Mouse (Mus musculus): ENCODE results near the gene Aldoc. TPM values are rescaled to one million over a fixed set of nuclear protein-coding genes. Genes with fewer than 3 reads are reported as not detected.

Gene Aldoc
- polyA plus RNA-seq, 1 experiment from 2014 or later: 6.4 TPM

DNA sequence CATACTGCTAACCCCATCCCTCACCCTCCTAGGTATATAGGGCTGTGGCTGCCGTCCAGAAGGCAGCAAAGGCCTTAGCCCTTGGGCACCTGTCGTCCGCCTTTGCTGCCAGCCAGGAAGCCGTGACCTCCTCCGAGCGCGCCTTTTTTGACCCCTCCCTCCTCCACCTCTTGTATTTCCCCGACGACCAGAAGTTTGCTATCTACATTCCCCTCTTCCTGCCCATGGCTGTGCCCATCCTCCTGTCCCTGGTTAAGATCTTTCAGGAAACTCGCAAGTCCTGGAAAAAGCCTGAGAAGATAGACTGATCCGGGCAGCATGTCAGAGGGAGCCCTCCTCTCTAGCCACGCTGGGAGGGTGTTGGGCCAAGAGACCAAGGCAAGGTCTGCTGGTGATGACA is 18.9 kb downstream of the Aldoc start:
- no peak for ATAC-seq (replicated peaks; ENCODE audit: low FRiP score)
- H3K36me3 ChIP-seq: peaks cover 40% of the 10 kb centered on the region
- no peaks in the 10 kb centered on the region for H3K27me3 ChIP-seq
- 74% methylated on average over 12 of the region's 12 CpGs for WGBS
- no peak overlapping the region for H3K9ac ChIP-seq
- no peak overlapping the region for H3K4me2 ChIP-seq
- no peaks in the 10 kb centered on the region for H3K9me3 ChIP-seq (replicated peaks)
- H3K4me3 ChIP-seq (replicated peaks): no peak overlapping the region
- peaks cover 35% of the 10 kb centered on the region for H3K4me1 ChIP-seq
- no peak overlapping the region for H3K27ac ChIP-seq

DNA sequence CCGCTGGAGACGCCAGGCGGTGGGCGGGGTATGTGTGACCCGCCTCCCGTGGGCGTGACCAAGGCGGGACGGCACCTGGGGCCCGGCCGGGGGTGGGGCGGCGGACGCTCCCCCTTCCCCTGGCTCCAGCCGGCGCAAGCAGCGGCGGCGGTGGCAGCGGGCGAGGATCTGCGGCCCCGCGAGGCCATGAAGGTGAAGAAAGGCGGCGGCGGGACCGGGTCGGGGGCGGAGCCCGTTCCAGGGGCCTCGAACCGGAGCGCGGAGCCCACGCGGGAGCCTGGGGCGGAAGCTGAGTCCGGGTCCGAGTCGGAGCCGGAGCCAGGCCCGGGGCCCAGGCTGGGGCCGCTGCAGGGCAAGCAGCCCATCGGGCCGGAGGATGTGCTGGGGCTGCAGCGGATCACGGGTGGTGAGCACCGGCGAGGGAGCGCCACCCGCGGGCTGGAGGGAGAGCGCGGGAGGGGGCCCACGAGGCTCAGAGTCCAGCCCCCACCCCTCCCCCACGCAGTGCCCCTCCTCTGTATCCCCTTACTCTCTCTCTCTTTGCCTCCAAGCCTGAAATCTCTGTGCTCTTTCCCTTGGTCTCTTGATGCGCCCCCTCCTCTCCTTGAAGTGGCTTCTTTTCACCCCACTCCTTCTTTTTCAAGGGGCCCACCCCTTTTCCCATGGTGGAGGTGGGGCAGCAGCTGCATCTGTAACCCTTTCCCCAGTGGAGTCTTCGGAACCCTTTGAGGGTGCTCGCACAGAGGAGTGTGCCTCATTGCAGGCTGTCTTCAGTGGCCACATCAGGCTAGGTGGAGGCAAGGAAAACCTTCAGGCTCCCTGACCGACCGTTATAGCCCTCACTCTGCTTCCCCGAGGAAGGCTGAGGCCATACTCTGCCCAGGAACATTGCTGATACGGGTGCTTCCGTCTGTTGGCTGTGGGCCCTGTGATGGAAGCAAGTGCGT is 20.9 kb downstream of the Aldoc start, which contains the start of gene Unc119:
TSS of gene Unc119 (plus strand) at position 102 of the 947 bp plus-strand sequence.
- H3K27ac ChIP-seq: peak within 1 kb of the TSS; percentile 88
- H3K4me1 ChIP-seq: peaks cover 38% of the 10 kb centered on the region
- no peaks in the 10 kb centered on the region for H3K27me3 ChIP-seq
- H3K9me3 ChIP-seq (replicated peaks): no peaks in the 10 kb centered on the region
- ATAC-seq (replicated peaks; ENCODE audit: low FRiP score): peak; percentile 84
- H3K4me3 ChIP-seq (replicated peaks): peak within 1 kb of the TSS; percentile 96
- H3K9ac ChIP-seq: peak within 1 kb of the TSS; percentile 88
- WGBS: under 1% methylated on average over 60 of the region's 66 CpGs
- peaks cover 33% of the 10 kb centered on the region for H3K36me3 ChIP-seq
- H3K4me2 ChIP-seq: peak within 1 kb of the TSS; percentile 96

DNA sequence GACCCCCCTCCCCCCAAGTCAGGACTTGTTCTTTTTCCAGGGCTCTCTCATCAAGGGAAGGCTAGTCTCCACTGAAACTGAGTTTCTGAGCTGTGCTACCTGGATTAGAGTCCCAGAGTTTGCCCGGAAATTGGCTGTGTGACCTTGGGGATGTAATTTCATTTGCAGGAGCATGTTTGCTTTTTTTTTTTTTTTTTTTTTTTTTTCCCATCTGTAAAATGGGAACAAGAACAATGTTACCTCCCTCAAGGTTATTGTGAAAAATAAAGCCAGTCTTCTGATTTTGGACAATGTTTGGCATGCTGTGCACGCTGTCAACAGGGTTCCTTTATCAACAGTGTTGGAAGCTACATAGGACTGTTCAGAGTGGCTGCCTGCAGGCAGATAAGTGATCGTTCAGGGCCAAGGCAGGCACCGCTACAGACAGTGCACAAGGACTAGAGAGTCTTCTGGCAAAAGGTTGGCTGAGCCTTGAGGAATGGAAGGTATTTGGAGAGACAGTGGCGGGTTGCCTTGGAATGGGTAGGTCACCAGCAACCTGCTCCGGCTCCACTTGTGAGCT is 21.6 kb downstream of the Aldoc start:
- Histone ChIP-seq H3K9ac (peak overlapping the region; percentile 88; the same call in 1 of the 2 replicates), H3K9me3 (replicated peaks) (no peaks in the 10 kb centered on the region), H3K36me3 (peaks cover 28% of the 10 kb centered on the region), H3K4me3 (replicated peaks) (peak overlapping the region; percentile 96), H3K4me2 (peak overlapping the region; percentile 96), H3K4me1 (peaks cover 38% of the 10 kb centered on the region), H3K27me3 (no peaks in the 10 kb centered on the region), H3K27ac (peak overlapping the region; percentile 88)
- ATAC-seq (replicated peaks; ENCODE audit: low FRiP score): no peak
- WGBS: 73% methylated on average over 6 of the region's 6 CpGs

DNA sequence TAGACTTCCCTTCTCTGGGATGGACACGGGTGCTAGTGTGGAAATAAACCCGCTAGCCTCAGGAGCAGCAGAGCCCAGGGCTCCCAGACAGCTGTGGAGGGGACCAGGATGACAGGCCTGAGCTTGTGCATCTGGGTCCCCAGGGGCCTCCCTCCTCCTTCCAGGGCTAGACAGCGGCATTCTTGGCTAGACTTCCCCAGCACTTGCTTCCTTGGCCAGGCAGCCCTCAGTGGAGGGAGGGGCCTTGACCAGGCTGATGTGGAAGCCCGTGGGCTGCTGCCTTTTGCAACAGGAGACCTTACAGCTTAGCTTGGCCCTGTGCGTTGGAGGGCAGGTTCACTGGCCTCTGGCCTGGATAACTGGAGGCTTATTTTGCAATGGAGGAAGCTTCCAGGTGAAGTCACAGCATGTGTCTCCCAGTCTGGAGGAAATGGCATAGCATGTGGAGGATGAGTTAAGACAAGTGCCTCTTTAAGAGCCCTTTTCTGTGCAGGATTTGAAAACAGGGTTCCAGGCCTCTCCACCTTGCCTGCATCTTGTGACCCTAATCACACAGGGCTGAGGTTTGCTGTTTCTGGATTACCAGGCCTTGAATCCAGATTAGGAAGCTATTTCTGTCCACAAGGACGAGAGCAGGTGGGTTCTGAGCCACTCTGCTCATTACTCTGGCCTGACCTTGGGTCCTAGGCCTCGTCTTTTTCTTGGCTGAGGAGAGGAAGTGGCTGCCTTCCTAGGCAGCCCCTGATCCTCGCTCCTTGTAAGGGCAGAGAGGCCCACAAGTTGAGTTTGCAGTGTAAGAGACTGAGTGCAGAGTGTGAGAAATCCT is 22.3 kb downstream of the Aldoc start:
- Histone ChIP-seq H3K9ac (0 out of 2 replicates have a peak overlapping the region, but pooled peaks have one; percentile 9), H3K4me1 (peaks cover 38% of the 10 kb centered on the region), H3K4me2 (peak overlapping the region; percentile 96), H3K4me3 (replicated peaks) (peak overlapping the region; percentile 96; the same call in 1 of the 2 replicates), H3K9me3 (replicated peaks) (no peaks in the 10 kb centered on the region), H3K36me3 (peaks cover 22% of the 10 kb centered on the region), H3K27me3 (no peaks in the 10 kb centered on the region), H3K27ac (peak overlapping the region; percentile 34)
- ATAC-seq (replicated peaks; ENCODE audit: low FRiP score): no peak
- WGBS: 49% methylated on average over 8 of the region's 8 CpGs

DNA sequence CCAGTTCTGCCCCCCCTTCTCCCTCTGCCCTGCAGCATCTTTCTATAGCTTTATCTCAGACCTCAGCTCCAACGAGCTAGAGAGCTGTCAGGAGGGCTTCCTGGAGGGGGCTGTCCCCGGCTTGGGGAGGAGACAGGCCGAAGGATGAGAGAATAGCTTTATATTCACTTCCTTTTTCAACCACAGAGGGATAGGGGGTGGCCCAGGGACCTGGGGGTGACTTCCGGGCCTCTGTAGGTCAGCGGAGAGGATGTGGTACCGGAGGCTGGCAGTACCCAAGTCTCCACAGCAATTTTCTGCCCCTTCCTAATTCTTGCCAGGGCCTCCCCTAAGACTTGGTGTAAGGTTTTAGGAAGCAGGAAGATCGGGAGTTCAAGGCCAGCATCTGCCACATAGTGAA is 23.0 kb downstream of the Aldoc start:
- H3K4me1 ChIP-seq: peaks cover 38% of the 10 kb centered on the region
- H3K4me3 ChIP-seq (replicated peaks): no peak overlapping the region
- H3K27ac ChIP-seq: no peak overlapping the region
- H3K27me3 ChIP-seq: no peaks in the 10 kb centered on the region
- no peak overlapping the region for H3K4me2 ChIP-seq
- no peaks in the 10 kb centered on the region for H3K9me3 ChIP-seq (replicated peaks)
- peaks cover 15% of the 10 kb centered on the region for H3K36me3 ChIP-seq
- H3K9ac ChIP-seq: 0 out of 2 replicates have a peak overlapping the region, but pooled peaks have one; percentile 9
- 81% methylated on average over 7 of the region's 7 CpGs for WGBS
- no peak for ATAC-seq (replicated peaks; ENCODE audit: low FRiP score)

DNA sequence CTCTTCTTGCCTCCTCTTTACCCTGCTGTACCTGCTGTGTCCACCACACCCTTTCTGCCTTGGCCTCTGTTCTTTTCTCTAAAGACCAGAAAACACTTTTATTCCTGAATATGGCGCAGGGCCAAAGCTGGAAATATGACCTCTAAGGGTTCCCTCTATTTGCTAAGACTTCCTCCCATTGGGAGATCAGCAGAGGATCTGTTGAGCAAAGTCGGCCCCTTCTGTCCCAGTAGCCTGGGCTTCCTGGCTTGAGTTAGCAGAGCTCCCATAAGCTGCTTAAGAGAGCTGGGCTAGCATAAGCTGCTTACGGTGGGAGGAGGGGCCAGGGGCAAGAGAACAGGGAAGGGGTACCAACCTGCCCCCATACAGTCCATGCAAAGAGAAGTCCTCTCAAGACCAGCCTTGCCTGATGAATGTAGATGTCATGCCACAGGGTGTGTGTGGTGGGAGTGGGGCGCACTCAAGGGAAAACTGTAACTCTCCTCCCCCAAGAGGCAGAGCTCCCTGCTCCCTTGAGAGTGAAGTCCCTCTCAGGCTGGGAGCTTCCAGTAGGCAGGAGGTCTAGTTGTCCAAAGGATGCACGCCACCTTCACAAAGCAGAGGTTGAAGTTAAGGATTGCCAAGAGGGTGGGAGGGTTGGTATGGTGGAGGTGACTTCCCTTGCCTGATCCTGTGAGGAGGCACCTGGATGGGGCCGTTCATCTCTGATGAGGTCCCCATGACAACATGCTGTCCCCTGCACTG is 23.7 kb downstream of the Aldoc start:
- Histone ChIP-seq H3K4me3 (replicated peaks) (no peak overlapping the region), H3K36me3 (peaks cover 11% of the 10 kb centered on the region), H3K27ac (peak overlapping the region; percentile 11; the same call in 1 of the 2 replicates)

DNA sequence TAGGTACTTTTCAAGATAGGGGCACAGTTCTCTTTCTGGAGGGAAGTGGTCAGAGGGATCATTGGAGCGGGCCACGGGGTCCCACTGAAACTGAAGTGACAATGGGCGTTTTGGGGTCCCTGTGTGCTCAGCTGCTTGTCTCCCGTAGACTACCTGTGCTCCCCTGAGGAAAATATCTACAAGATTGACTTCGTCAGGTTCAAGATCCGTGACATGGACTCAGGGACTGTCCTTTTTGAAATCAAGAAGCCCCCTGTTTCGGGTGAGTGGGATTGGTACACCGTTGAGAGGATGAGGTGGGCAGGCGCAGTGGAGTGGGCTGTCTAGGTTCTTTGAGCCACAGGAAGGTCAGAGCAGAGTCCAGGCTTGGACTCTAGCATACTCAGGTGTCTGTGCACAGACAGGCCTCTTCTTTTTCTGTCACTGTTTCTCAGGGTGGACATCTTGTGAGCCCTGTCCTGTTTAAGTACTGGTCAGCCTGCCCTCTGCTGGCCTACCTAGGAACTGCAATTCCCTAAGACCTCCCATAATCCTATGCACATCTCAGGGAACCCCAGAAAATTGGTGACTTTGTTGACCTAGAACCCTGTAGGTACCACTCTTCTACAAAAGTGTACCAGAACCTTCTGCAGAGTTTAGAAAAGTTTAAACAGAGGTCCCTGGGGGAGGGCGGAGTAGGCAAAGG is 24.4 kb downstream of the Aldoc start:
- 87% methylated on average over 10 of the region's 10 CpGs for WGBS
- H3K9me3 ChIP-seq (replicated peaks): no peaks in the 10 kb centered on the region
- peaks cover 38% of the 10 kb centered on the region for H3K4me1 ChIP-seq
- no peak overlapping the region for H3K4me2 ChIP-seq
- H3K9ac ChIP-seq: no peak overlapping the region
- no peak overlapping the region; the same call in 1 of the 2 replicates for H3K27ac ChIP-seq
- ATAC-seq (replicated peaks; ENCODE audit: low FRiP score): no peak
- peaks cover 11% of the 10 kb centered on the region for H3K36me3 ChIP-seq
- no peak overlapping the region for H3K4me3 ChIP-seq (replicated peaks)
- no peaks in the 10 kb centered on the region for H3K27me3 ChIP-seq

More for the DNA sequence above, 23.7 kb downstream of the Aldoc start:
- Histone ChIP-seq H3K9me3 (replicated peaks) (no peaks in the 10 kb centered on the region), H3K4me2 (no peak overlapping the region), H3K9ac (no peak overlapping the region), H3K4me1 (peaks cover 38% of the 10 kb centered on the region), H3K27me3 (no peaks in the 10 kb centered on the region)
- WGBS: 84% methylated on average over 6 of the region's 6 CpGs
- ATAC-seq (replicated peaks; ENCODE audit: low FRiP score): no peak

DNA sequence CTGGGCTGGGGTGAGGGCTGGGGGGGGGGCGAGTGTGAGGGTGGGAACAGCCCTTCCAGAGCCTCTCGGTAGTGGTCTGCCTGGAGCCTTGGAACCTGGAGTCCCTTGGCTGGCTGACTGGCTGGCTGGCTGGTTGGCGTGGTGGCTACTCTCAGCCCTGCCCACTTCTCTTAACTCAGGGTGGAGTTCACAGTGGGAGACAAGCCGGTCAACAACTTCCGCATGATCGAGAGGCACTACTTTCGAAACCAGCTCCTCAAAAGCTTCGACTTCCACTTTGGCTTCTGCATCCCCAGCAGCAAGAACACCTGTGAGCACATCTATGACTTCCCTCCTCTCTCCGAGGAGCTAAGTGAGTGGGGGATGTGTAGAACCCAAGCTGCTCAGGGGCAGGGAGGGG is 25.1 kb downstream of the Aldoc start:
- Histone ChIP-seq H3K9ac (no peak overlapping the region), H3K27me3 (no peaks in the 10 kb centered on the region), H3K4me1 (peaks cover 40% of the 10 kb centered on the region), H3K9me3 (replicated peaks) (no peaks in the 10 kb centered on the region), H3K4me3 (replicated peaks) (no peak overlapping the region), H3K4me2 (no peak overlapping the region), H3K27ac (no peak overlapping the region), H3K36me3 (peaks cover 11% of the 10 kb centered on the region)
- ATAC-seq (replicated peaks; ENCODE audit: low FRiP score): no peak
- 81% methylated on average over 9 of the region's 9 CpGs for WGBS

DNA sequence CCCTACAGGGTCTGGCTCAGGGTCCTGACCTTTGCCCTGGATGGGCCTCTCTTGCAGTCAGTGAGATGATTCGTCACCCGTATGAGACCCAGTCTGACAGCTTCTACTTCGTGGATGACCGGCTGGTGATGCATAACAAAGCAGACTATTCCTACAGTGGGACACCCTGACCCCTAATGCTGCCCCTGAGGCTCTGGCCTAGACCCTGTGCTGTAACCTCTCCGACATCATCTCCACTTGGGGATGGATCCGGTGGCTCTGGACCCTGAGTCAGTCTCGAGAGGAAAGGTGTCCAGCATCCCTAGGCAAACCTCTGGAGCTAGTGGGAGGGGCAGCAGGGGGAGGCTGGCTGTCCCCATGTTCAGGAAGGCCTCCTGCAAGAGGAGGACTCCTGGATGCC is 25.7 kb downstream of the Aldoc start:
- Histone ChIP-seq H3K4me3 (replicated peaks) (no peak overlapping the region), H3K36me3 (peaks cover 11% of the 10 kb centered on the region), H3K9ac (no peak overlapping the region), H3K4me1 (peaks cover 37% of the 10 kb centered on the region), H3K4me2 (no peak overlapping the region), H3K27me3 (no peaks in the 10 kb centered on the region), H3K27ac (no peak overlapping the region), H3K9me3 (replicated peaks) (no peaks in the 10 kb centered on the region)
- WGBS: 44% methylated on average over 7 of the region's 7 CpGs
- no peak for ATAC-seq (replicated peaks; ENCODE audit: low FRiP score)

DNA sequence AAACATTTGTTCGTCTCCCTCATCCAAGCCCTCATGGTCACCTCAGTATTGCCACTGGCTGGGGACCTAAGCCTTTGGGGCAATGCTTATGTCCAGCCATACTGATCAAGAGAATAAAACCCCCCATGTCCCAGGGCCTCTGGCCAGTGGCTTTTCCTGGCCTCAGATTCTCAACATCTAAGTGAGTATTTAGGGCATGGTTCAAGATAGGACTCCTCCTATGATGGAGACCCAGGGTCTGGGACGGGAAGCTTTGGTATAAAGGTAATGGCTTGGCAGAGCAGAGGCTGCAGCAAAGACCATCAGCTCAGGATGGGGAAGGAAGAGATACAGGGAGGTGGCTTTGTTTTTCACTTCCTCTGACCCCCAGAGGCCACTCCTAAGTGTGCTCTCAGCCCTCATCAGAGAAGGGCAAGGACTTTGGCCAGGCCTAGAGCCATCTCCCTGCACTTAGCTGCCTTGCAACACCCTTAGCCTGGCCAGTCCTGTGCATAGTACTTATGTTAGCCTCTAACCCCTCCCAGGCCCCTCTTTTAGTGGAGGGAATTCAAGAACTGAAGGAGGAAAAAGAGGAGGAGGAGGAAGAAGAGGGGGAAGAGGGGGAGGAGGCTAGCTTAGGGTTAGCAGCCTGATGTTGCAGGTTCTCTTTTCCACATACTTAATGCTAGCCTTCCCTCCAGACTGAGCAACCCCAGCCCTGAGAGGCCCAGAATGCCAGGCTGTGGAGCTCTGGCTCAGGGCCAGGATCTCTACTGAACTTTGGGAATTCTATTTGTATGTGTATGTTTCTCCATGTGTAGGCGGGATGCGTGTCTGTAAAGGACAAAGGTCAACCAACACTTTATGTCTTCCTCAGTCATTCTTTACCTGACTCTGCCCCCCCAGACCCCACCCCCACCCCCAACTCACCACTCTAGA is 26.9 kb downstream of the Aldoc start:
- H3K4me1 ChIP-seq: peaks cover 25% of the 10 kb centered on the region
- no peak overlapping the region for H3K4me2 ChIP-seq
- no peak overlapping the region for H3K4me3 ChIP-seq (replicated peaks)
- H3K27me3 ChIP-seq: no peaks in the 10 kb centered on the region
- no peak overlapping the region for H3K9ac ChIP-seq
- no peaks in the 10 kb centered on the region for H3K9me3 ChIP-seq (replicated peaks)
- peaks cover 11% of the 10 kb centered on the region for H3K36me3 ChIP-seq
- ATAC-seq (replicated peaks; ENCODE audit: low FRiP score): no peak
- H3K27ac ChIP-seq: 0 out of 2 replicates have a peak overlapping the region, but pooled peaks have one; percentile 10
- WGBS: 78% methylated on average over 4 of the region's 4 CpGs
